Mouse (Mus musculus) kidney, adult 2 months (tissue): Measurements from ENCODE around the gene Ccdc121.

Experiments
- CTCF ChIP-seq: fragments of 200-500 bp; conservative IDR thresholded peaks from 2 replicates; pipeline ENCODE4 v1.5.1; 2011; ENCODE audit warnings: low read depth, mild to moderate bottlenecking, control low read depth, low read length, moderate library complexity, mixed read lengths; ENCODE audit not compliant: insufficient read depth, insufficient read length
- POLR2A ChIP-seq: fragments of 200-500 bp; IDR thresholded peaks from one replicate; pipeline ENCODE4 v1.6.1; 2011; ENCODE audit warnings: low read depth, low read length, control low read depth

DNA sequence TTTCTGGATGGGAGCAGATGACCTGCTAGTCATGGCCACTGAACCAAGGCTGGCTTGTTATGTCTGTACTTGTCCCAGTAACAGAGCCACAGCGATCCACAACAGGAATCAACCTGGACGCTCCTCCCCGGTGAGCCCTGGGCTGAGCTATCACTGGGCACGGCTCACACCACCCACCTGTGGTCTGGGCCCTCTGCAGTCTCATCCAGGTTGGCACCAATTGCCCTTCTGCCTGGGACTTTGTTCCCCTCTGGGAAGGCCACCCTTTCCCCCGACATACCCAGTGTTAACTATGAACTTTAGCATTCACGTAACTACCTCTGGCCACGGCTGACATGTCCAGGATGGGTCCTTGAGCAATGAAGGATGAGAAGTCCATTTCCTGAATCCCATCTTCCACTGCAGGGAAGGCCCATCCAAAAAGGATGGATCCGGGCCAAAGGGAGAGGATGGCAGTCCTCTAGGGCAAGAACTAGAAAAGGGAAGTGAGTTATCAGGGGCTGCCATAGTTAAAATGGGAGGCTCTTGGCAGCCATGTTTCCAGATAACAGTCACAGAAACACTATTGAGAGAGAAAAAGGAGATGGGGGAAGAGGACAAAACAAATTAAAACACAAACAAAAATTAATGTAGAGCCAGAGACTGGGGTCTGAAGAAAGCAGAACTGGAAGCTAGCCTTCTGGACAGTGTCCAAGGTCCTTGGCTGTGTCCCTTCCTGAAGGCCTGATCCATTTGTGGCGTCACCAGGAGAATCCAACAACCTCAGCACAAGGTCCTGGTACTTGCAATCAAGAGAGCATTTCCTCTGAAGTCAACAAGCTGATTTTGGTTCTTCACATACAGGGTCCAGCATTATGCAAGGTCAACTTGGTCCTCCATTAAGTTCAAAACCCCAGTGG, 26.6 kb upstream of the Ccdc121 start:
- TF ChIP-seq CTCF (no peak), POLR2A (no peak)
